Mouse (Mus musculus) cerebellum, adult 2 months (tissue): ENCODE results near the gene Nod1. TPM values are rescaled to one million over a fixed set of nuclear protein-coding genes. Genes with fewer than 3 reads are reported as not detected.
A peak's percentile ranks its signal among the peaks of the same experiment; 100 is the strongest.

ENCODE experiments used
- DNase-seq, 2 experiments: peaks; one replicate each; pipeline ENCODE4 v3.0.0; 2021
- H3K27ac ChIP-seq: fragments of 200-500 bp; 2 replicates; pipeline ENCODE4 v1.5.1; 2012; ENCODE audit warnings: low read length, control low read depth, inconsistent platforms; ENCODE audit not compliant: insufficient read depth
- H3K27me3 ChIP-seq: fragments of 200-500 bp; 2 replicates; pipeline ENCODE4 v1.6.1; 2012; ENCODE audit warnings: inconsistent platforms, mild to moderate bottlenecking, low read length, moderate library complexity; ENCODE audit not compliant: control insufficient read depth, insufficient read depth
- H3K4me1 ChIP-seq: fragments of 200-500 bp; 2 replicates; pipeline ENCODE4 v1.6.1; 2011; ENCODE audit warnings: low read length; ENCODE audit not compliant: control insufficient read depth, insufficient read depth
- H3K4me3 ChIP-seq: fragments of 200-500 bp; replicated peaks from 2 replicates; pipeline ENCODE3; 2011; ENCODE audit warnings: mild to moderate bottlenecking, low read depth, low read length, control low read depth; ENCODE audit not compliant: insufficient read depth
- CTCF ChIP-seq: fragments of 200-500 bp; IDR thresholded peaks from 2 replicates; pipeline ENCODE4 v1.5.1; 2011; ENCODE audit warnings: low read depth, mild to moderate bottlenecking, control low read depth, low read length, moderate library complexity, borderline replicate concordance; ENCODE audit not compliant: insufficient read depth
- POLR2A ChIP-seq: fragments of 200-500 bp; IDR thresholded peaks from 2 replicates; pipeline ENCODE4 v1.6.1; 2011; ENCODE audit warnings: low read length, control low read depth, borderline replicate concordance; ENCODE audit not compliant: insufficient read depth
- WGBS: fragments of 180-500 bp; shearing (Covaris S2); methylation state at CpG from one replicate; pipeline ENCODE4 v1.1.7; 2018; 5-methylcytosine and 5-hydroxymethylcytosine counted together
- polyA plus RNA-seq: library from polyadenylated mRNA; depleted of rRNA; stranded (reverse); fragments of >200 nt; gene quantifications from 2 replicates; pipeline ENCODE4 v1.2.3, GENCODE M21; 2012

Nod1 gene
- polyA plus RNA-seq, 1 experiment, result 8.0 TPM

- Histone ChIP-seq H3K27me3 (no peaks in the 10 kb centered on the region), H3K4me3 (peak overlapping the region; percentile 72), H3K27ac (peak overlapping the region; percentile 55), H3K4me1 (no peaks in the 10 kb centered on the region; the same call in 1 of the 2 replicates)
- no peak for DNase-seq
- WGBS, result 0% methylated on average over 7 of the region's 7 CpGs
- TF ChIP-seq POLR2A (no peak), CTCF (no peak)
These were observed 19.7 kb upstream of the Nod1 start for GRCm38 (mm10) chr6:54992141-54992540.

GRCm38 (mm10) chr6:54991189-54991588, 18.8 kb upstream of the Nod1 start:
- TF ChIP-seq POLR2A (no peak), CTCF (no peak)
- 78% methylated on average over 2 of the region's 2 CpGs for WGBS
- H3K4me1 ChIP-seq, result no peaks in the 10 kb centered on the region; the same call in 1 of the 2 replicates
- no peak overlapping the region for H3K4me3 ChIP-seq
- no peak overlapping the region for H3K27ac ChIP-seq
- H3K27me3 ChIP-seq, result no peaks in the 10 kb centered on the region
- DNase-seq, result no peak

GRCm38 (mm10) chr6:54988141-54988540, 15.7 kb upstream of the Nod1 start:
- Histone ChIP-seq H3K27me3 (no peaks in the 10 kb centered on the region), H3K4me3 (no peak overlapping the region), H3K27ac (no peak overlapping the region), H3K4me1 (no peaks in the 10 kb centered on the region; the same call in 1 of the 2 replicates)
- WGBS, result 92% methylated on average over 6 of the region's 6 CpGs
- TF ChIP-seq POLR2A (no peak), CTCF (no peak)
- DNase-seq, result no peak

GRCm38 (mm10) chr6:54984096-54984495, 11.7 kb upstream of the Nod1 start:
- TF ChIP-seq CTCF (no peak), POLR2A (no peak)
- 97% methylated on average over 8 of the region's 8 CpGs for WGBS

GRCm38 (mm10) chr6:54983526-54984050, 11.2 kb upstream of the Nod1 start:
- TF ChIP-seq CTCF, result no peak
- TF ChIP-seq POLR2A, result no peak
- Histone ChIP-seq H3K4me1 (no peaks in the 10 kb centered on the region), H3K4me3 (no peak overlapping the region), H3K27ac (no peak overlapping the region), H3K27me3 (no peaks in the 10 kb centered on the region; the same call in 1 of the 2 replicates)
- WGBS, result 82% methylated on average over 4 of the region's 4 CpGs
- no peak for DNase-seq

More at GRCm38 (mm10) chr6:54984096-54984495, 11.7 kb upstream of the Nod1 start:
- Histone ChIP-seq H3K27ac (no peak overlapping the region), H3K27me3 (no peaks in the 10 kb centered on the region; the same call in 1 of the 2 replicates), H3K4me1 (no peaks in the 10 kb centered on the region), H3K4me3 (no peak overlapping the region)
- DNase-seq, result no peak

- no peak for DNase-seq
- WGBS, result 97% methylated on average over 6 of the region's 6 CpGs
- H3K4me1 ChIP-seq, result no peaks in the 10 kb centered on the region
- TF ChIP-seq CTCF, result no peak
- no peak for TF ChIP-seq POLR2A
- no peak overlapping the region for H3K27ac ChIP-seq
- no peaks in the 10 kb centered on the region; the same call in 1 of the 2 replicates for H3K27me3 ChIP-seq
- no peak overlapping the region for H3K4me3 ChIP-seq
These were observed 7.0 kb upstream of the Nod1 start for GRCm38 (mm10) chr6:54979426-54979825.

GRCm38 (mm10) chr6:54975616-54976015, 3.2 kb upstream of the Nod1 start:
- no peak overlapping the region for H3K27ac ChIP-seq
- TF ChIP-seq CTCF, result no peak
- TF ChIP-seq POLR2A, result no peak
- H3K4me1 ChIP-seq, result no peaks in the 10 kb centered on the region; the same call in 1 of the 2 replicates
- WGBS, result 60% methylated on average over 1 of the region's 1 CpGs
- no peak overlapping the region for H3K4me3 ChIP-seq
- DNase-seq, result no peak
- no peaks in the 10 kb centered on the region for H3K27me3 ChIP-seq

GRCm38 (mm10) chr6:54974501-54974900, 2.1 kb upstream of the Nod1 start:
- no peaks in the 10 kb centered on the region; the same call in 1 of the 2 replicates for H3K4me1 ChIP-seq
- 55% methylated on average over 5 of the region's 5 CpGs for WGBS

More at GRCm38 (mm10) chr6:54974501-54974900, 2.1 kb upstream of the Nod1 start:
- H3K4me3 ChIP-seq, result no peak overlapping the region
- no peaks in the 10 kb centered on the region for H3K27me3 ChIP-seq
- peak; percentile 31; the same call in 1 of the 2 replicates for TF ChIP-seq CTCF
- no peak for TF ChIP-seq POLR2A
- H3K27ac ChIP-seq, result no peak overlapping the region
- peak in 1 of 2 experiments; percentile 9 for DNase-seq
